Comparison of ENCODE assay signal across 19 mouse cellular contexts in genomic region chr17:52191064-52191682, GRCm38 (mm10).
DNase-seq lines count a peak whose midpoint lies in the region; ATAC-seq and TF ChIP-seq lines count a peak whose summit lies in the region.
"Had no signal": no experiment of that assay in that cellular context is flagged by ENCODE, and none has a peak within 500 bp of the region (broad histone marks: within the 10 kb centered on the region; RNA-seq: fewer than 3 reads in every experiment).

No protein-coding gene starts in this region.

- peak overlapping the region; percentile 43 for H3K27ac ChIP-seq in layer of hippocampus, adult 2 months
- H3K27ac ChIP-seq: embryonic facial prominence, embryonic 10.5 days; embryonic facial prominence, embryonic 12.5 days had no signal

- TF ChIP-seq CTCF in layer of hippocampus, adult 2 months (conservative IDR thresholded peaks at IDR 0.05) = no peak

- H3K4me3 ChIP-seq in layer of hippocampus, adult 2 months = no peak overlapping the region
- H3K4me3 ChIP-seq: embryonic facial prominence, embryonic 10.5 days; embryonic facial prominence, embryonic 12.5 days had no signal

- no peak for DNase-seq in frontal cortex, postnatal 10 days (ENCODE audit: low spot score in 2 of 2)
- peak in 1 of 2 experiments; percentile 23 for DNase-seq in layer of hippocampus, adult 2 months (ENCODE audit: low spot score in 2 of 2)
- DNase-seq in layer of hippocampus, adult 8-10 months (ENCODE audit: low spot score in 2 of 2) = no peak
- DNase-seq in brain, adult 2 months (ENCODE audit: low read depth, low spot score) = peak; percentile 36
- peak; percentile 34 for DNase-seq in telencephalon, adult 2 months (ENCODE audit: low read depth, low spot score)
- DNase-seq in adrenal gland, postnatal 4 days (ENCODE audit: low spot score in 2 of 2) = no peak
- DNase-seq: adrenal gland, adult 2 months; adrenal gland, postnatal 10 days; adrenal gland, postnatal 25 days; cerebellum, adult 11 months; cerebellum, adult 18-20 months; cerebellum, adult 8-10 months; cerebellum, adult 9-11 months; cerebellum, postnatal 14 days had no signal

- peak; percentile 92 for ATAC-seq in frontal cortex, adult (ENCODE audit: low TSS enrichment)
- ATAC-seq: forebrain, embryonic 14.5 days; forebrain, embryonic 16.5 days had no signal

Comparison
In these comparisons a context has a peak if more than half of its experiments do, and no peak if none do; other contexts are left out.
1. DNase-seq: peak in brain, adult 2 months (single experiment) and telencephalon, adult 2 months (single experiment); none in frontal cortex, postnatal 10 days (0 of 2), layer of hippocampus, adult 8-10 months (0 of 2) and adrenal gland, postnatal 4 days (0 of 2).